Mouse (Mus musculus) natural killer cell, adult 2 months (primary cell): ENCODE results near the gene Spon1.

Experiments
- DNase-seq, 2 experiments: peaks; one replicate each; pipeline ENCODE4 v3.0.0; 2022; ENCODE audit warnings: low spot score in 2 of 2

Spon1 gene

GRCm38 (mm10) chr7:114058927-114059441 is 293.2 kb downstream of the Spon1 start:
- no peak for DNase-seq

- DNase-seq = no peak
Observed at GRCm38 (mm10) chr7:114060445-114060844, 294.6 kb downstream of the Spon1 start.

GRCm38 (mm10) chr7:114062451-114062850 is 296.7 kb downstream of the Spon1 start:
- DNase-seq = no peak

- no peak for DNase-seq
Observed at GRCm38 (mm10) chr7:114063534-114063933, 297.7 kb downstream of the Spon1 start.

- no peak for DNase-seq
Observed at GRCm38 (mm10) chr7:114063966-114064365, 298.2 kb downstream of the Spon1 start.

GRCm38 (mm10) chr7:114065407-114066185 is 299.8 kb downstream of the Spon1 start:
- no peak for DNase-seq

- DNase-seq = peak; percentile 74 to 82
Observed at GRCm38 (mm10) chr7:114066529-114067178, 300.9 kb downstream of the Spon1 start.

GRCm38 (mm10) chr7:114068956-114069533 is 303.2 kb downstream of the Spon1 start:
- DNase-seq = peak; percentile 88 to 90

- peak; percentile 53 to 55 for DNase-seq
Observed at GRCm38 (mm10) chr7:114069726-114070457, 304.1 kb downstream of the Spon1 start.

- DNase-seq = no peak
Observed at GRCm38 (mm10) chr7:114070458-114070840, 304.7 kb downstream of the Spon1 start.

- DNase-seq = no peak
Observed at GRCm38 (mm10) chr7:114071395-114071794, 305.6 kb downstream of the Spon1 start.

- no peak for DNase-seq
Observed at GRCm38 (mm10) chr7:114071851-114072616, 306.2 kb downstream of the Spon1 start.

- no peak for DNase-seq
Observed at GRCm38 (mm10) chr7:114074133-114074532, 308.3 kb downstream of the Spon1 start.

- DNase-seq = no peak
Observed at GRCm38 (mm10) chr7:114074595-114074994, 308.8 kb downstream of the Spon1 start.

- DNase-seq = no peak
Observed at GRCm38 (mm10) chr7:114079343-114079742, 313.5 kb downstream of the Spon1 start.

GRCm38 (mm10) chr7:114080250-114080649 is 314.5 kb downstream of the Spon1 start:
- no peak for DNase-seq

GRCm38 (mm10) chr7:114081633-114082420 is 316.0 kb downstream of the Spon1 start:
- no peak for DNase-seq

- DNase-seq = no peak
Observed at GRCm38 (mm10) chr7:114083088-114083487, 317.3 kb downstream of the Spon1 start.

GRCm38 (mm10) chr7:114083760-114084159 is 318.0 kb downstream of the Spon1 start:
- DNase-seq = peak; percentile 51 to 70

GRCm38 (mm10) chr7:114086021-114086710 is 320.4 kb downstream of the Spon1 start:
- DNase-seq = peak; percentile 53 to 72
